Mouse (Mus musculus) myocyte (in vitro differentiated cells): Measurements from ENCODE around the gene Ror2. TPM values are rescaled to one million over a fixed set of nuclear protein-coding genes. Genes with fewer than 3 reads are reported as not detected.

Experiments used
- H3K27me3 ChIP-seq: one replicate; pipeline ENCODE4 v1.6.1; 2011; ENCODE audit not compliant: control insufficient read depth, insufficient read depth, insufficient read length
- H3K36me3 ChIP-seq: one replicate; pipeline ENCODE4 v1.6.1; 2011; ENCODE audit not compliant: control insufficient read depth, insufficient read depth
- H3K4me2 ChIP-seq: one replicate; pipeline ENCODE4 v1.6.1; 2011; ENCODE audit warnings: low read depth, control low read depth
- H3K4me3 ChIP-seq: one replicate; pipeline ENCODE4 v1.5.1; 2011; ENCODE audit warnings: mild to moderate bottlenecking, control low read depth, moderate library complexity
- H3K79me2 ChIP-seq: one replicate; pipeline ENCODE4 v1.6.1; 2011; ENCODE audit not compliant: control insufficient read depth, insufficient read depth
- H3ac ChIP-seq: one replicate; pipeline ENCODE4 v1.6.1; 2011; ENCODE audit not compliant: control insufficient read depth, insufficient read length
- CEBPB ChIP-seq: IDR thresholded peaks from 2 replicates; pipeline ENCODE4 v1.6.1; 2011; ENCODE audit warnings: mild to moderate bottlenecking, moderate library complexity; ENCODE audit not compliant: poor library complexity, insufficient read depth, severe bottlenecking
- E2F4 ChIP-seq: IDR thresholded peaks from one replicate; pipeline ENCODE4 v1.6.1; 2011; ENCODE audit warnings: mild to moderate bottlenecking, control low read depth, moderate library complexity; ENCODE audit not compliant: insufficient read depth
- MAX ChIP-seq: IDR thresholded peaks from one replicate; pipeline ENCODE4 v1.6.1; 2011; ENCODE audit warnings: low read depth, mild to moderate bottlenecking, control low read depth
- MYOD1 ChIP-seq, 3 experiments: IDR thresholded peaks; one replicate each; pipeline ENCODE4 v1.6.1; 2011; ENCODE audit warnings: control low read depth in 2 of 3, low read depth in 2 of 3, mild to moderate bottlenecking in 2 of 3, moderate library complexity in 1 of 3; ENCODE audit not compliant: insufficient read length in 2 of 3, control insufficient read depth in 1 of 3
- MYOG ChIP-seq, 3 experiments: IDR thresholded peaks; one replicate each; pipeline ENCODE4 v1.6.1; 2011; ENCODE audit warnings: control low read depth in 2 of 3, low read depth in 2 of 3, mild to moderate bottlenecking in 2 of 3; ENCODE audit not compliant: insufficient read length in 2 of 3, control insufficient read depth in 1 of 3, insufficient read depth in 1 of 3
- POLR2A ChIP-seq: IDR thresholded peaks from one replicate; pipeline ENCODE4 v1.6.1; 2011; ENCODE audit warnings: low read depth, mild to moderate bottlenecking, control low read depth, moderate library complexity; ENCODE audit not compliant: insufficient read length
- POLR2AphosphoS2 ChIP-seq: IDR thresholded peaks from one replicate; pipeline ENCODE4 v1.6.1; 2011; ENCODE audit warnings: low read depth, control low read depth; ENCODE audit not compliant: insufficient read length
- REST ChIP-seq: IDR thresholded peaks from one replicate; pipeline ENCODE4 v1.6.1; 2011; ENCODE audit warnings: mild to moderate bottlenecking, control low read depth, moderate library complexity; ENCODE audit not compliant: insufficient read depth, insufficient read length
- SRF ChIP-seq: IDR thresholded peaks from one replicate; pipeline ENCODE4 v1.6.1; 2011; ENCODE audit warnings: low read depth; ENCODE audit not compliant: control insufficient read depth, insufficient read length
- TCF12 ChIP-seq: IDR thresholded peaks from one replicate; pipeline ENCODE4 v1.6.1; 2011; ENCODE audit warnings: mild to moderate bottlenecking, control low read depth; ENCODE audit not compliant: poor library complexity, insufficient read depth, severe bottlenecking
- TCF3 ChIP-seq: IDR thresholded peaks from one replicate; pipeline ENCODE4 v1.6.1; 2011; ENCODE audit warnings: low read depth, control low read depth; ENCODE audit not compliant: insufficient read length
- USF1 ChIP-seq: IDR thresholded peaks from one replicate; pipeline ENCODE4 v1.6.1; 2011; ENCODE audit warnings: low read depth, mild to moderate bottlenecking, control low read depth, moderate library complexity
- polyA plus RNA-seq: library from polyadenylated mRNA; unstranded; fragments of >200 nt; fragmentation: generic; extraction: Trizol; gene quantifications from one replicate; pipeline ENCODE4 v1.2.1, GENCODE M21; 2012; ENCODE audit warnings: missing spikeins

Ror2 gene
- polyA plus RNA-seq, 1 experiment: 0.12 TPM

DNA sequence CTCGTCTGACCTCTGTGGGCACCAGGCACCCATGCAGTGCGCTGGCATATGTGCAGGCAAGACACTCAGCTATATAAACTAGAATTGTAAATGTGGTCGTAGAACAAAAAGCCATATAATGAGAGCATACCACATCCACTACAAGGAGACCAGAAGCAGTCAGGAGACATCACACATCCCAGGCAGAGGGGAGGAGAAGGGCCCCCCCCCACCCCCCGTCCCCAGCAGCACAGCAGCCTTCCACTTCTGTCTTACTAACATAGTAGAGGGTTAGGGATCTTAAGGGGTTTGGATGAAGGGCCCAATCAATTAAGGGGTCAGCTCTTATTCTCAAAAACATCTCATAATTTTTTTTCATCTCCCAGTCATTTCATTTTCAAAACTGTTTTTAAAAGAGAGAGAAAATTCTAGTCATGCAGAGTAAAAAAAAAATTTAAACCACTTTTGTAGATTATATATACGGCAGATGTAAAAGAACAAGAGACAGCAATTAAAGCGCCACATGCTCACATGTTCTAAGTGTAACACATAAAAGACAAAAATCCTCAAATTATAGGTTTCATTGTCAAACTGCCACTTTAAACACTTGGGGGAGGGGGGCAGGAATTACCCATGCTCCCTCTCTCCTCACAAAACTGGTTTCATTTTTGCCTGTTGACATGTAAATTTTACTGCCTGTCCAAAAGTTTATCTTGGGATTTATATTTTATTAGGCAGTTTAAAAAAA is 89.8 kb downstream of the Ror2 start:
- H3ac ChIP-seq: no peak overlapping the region
- TF ChIP-seq POLR2AphosphoS2 (no peak), MYOG (IDR thresholded peaks at IDR 0.05; ENCODE audit: control insufficient read depth in 1 of 3, insufficient read depth in 1 of 3, insufficient read length in 2 of 3, low read depth in 2 of 3) (no peak), TCF3 (no peak)
- peak overlapping the region; percentile 1 for H3K4me2 ChIP-seq
- H3K36me3 ChIP-seq: no peaks in the 10 kb centered on the region
- H3K79me2 ChIP-seq: no peaks in the 10 kb centered on the region
- H3K27me3 ChIP-seq: peaks cover 33% of the 10 kb centered on the region
- H3K4me3 ChIP-seq: no peak overlapping the region

GRCm38 (mm10) chr13:53194306-53194705 is 91.6 kb downstream of the Ror2 start:
- H3K4me3 ChIP-seq: no peak overlapping the region

DNA sequence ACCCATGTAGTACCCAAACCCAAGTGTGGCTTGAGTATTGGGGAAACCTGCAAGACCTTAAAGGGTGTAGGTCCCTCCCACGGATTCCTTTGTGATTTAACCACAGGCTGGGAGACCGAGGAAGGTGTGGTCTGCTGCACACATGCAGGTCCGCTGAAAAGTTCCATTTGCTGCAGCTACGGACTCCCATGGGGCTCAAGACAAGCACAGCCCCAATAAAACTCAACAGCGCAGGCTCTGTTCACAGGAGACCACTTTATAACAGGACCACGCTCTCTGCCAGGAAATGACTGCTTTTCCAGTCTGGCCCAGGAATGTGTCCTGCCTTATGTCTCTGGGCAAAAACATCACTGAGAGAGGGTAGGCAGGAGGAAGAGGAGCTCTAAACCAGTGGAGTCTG is 92.2 kb downstream of the Ror2 start:
- Histone ChIP-seq H3K36me3 (no peaks in the 10 kb centered on the region), H3K4me2 (no peak overlapping the region), H3K4me3 (no peak overlapping the region), H3K79me2 (no peaks in the 10 kb centered on the region), H3ac (no peak overlapping the region), H3K27me3 (peaks cover 31% of the 10 kb centered on the region)
- no peak for TF ChIP-seq MYOG (IDR thresholded peaks at IDR 0.05; ENCODE audit: control insufficient read depth in 1 of 3, insufficient read depth in 1 of 3, insufficient read length in 2 of 3, low read depth in 2 of 3)
- TF ChIP-seq POLR2AphosphoS2: no peak
- no peak for TF ChIP-seq TCF3
- no peak for TF ChIP-seq MYOD1 (IDR thresholded peaks at IDR 0.05; ENCODE audit: control insufficient read depth in 1 of 3, insufficient read length in 2 of 3, low read depth in 2 of 3)
- TF ChIP-seq USF1: no peak
- no peak for TF ChIP-seq POLR2A
- TF ChIP-seq E2F4: no peak
- TF ChIP-seq MAX: no peak
- TF ChIP-seq TCF12: no peak
- TF ChIP-seq SRF: no peak
- no peak for TF ChIP-seq REST
- TF ChIP-seq CEBPB: no peak

More at GRCm38 (mm10) chr13:53194306-53194705, 91.6 kb downstream of the Ror2 start:
- no peak overlapping the region for H3ac ChIP-seq
- H3K4me2 ChIP-seq: no peak overlapping the region
- no peak for TF ChIP-seq MAX
- TF ChIP-seq CEBPB: no peak
- no peak for TF ChIP-seq SRF
- TF ChIP-seq POLR2AphosphoS2: no peak
- TF ChIP-seq TCF12: no peak
- TF ChIP-seq REST: no peak
- TF ChIP-seq MYOG (IDR thresholded peaks at IDR 0.05; ENCODE audit: control insufficient read depth in 1 of 3, insufficient read depth in 1 of 3, insufficient read length in 2 of 3, low read depth in 2 of 3): no peak
- TF ChIP-seq POLR2A: no peak
- no peak for TF ChIP-seq E2F4
- no peak for TF ChIP-seq MYOD1 (IDR thresholded peaks at IDR 0.05; ENCODE audit: control insufficient read depth in 1 of 3, insufficient read length in 2 of 3, low read depth in 2 of 3)
- no peak for TF ChIP-seq TCF3
- TF ChIP-seq USF1: no peak
- no peaks in the 10 kb centered on the region for H3K36me3 ChIP-seq
- H3K79me2 ChIP-seq: no peaks in the 10 kb centered on the region
- peaks cover 31% of the 10 kb centered on the region for H3K27me3 ChIP-seq

DNA sequence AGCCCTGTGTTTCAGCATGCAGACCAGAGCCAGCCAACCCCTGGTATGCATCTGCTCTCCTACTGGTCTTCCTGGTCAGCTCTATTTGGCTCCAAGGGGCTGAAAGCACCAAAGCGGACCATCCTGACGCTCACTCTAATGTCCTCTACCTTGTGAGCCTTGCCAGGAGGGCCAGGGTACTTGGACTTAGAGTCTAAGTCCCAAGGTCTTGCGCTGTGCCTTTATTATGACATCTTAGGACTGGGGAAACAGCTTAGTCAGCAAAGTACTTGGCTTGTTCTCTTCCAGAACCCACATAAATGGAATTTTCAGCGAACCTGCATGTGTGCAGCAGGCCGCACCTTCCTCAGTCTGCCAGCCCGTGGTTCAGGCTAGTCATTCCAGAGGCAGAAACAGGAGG is 93.6 kb downstream of the Ror2 start:
- Histone ChIP-seq H3K79me2 (no peaks in the 10 kb centered on the region), H3K4me2 (no peak overlapping the region), H3K4me3 (no peak overlapping the region), H3K27me3 (peaks cover 40% of the 10 kb centered on the region), H3K36me3 (no peaks in the 10 kb centered on the region), H3ac (no peak overlapping the region)
- TF ChIP-seq TCF3: no peak
- TF ChIP-seq TCF12: no peak
- no peak for TF ChIP-seq MYOD1 (IDR thresholded peaks at IDR 0.05; ENCODE audit: control insufficient read depth in 1 of 3, insufficient read length in 2 of 3, low read depth in 2 of 3)
- no peak for TF ChIP-seq MYOG (IDR thresholded peaks at IDR 0.05; ENCODE audit: control insufficient read depth in 1 of 3, insufficient read depth in 1 of 3, insufficient read length in 2 of 3, low read depth in 2 of 3)
- no peak for TF ChIP-seq E2F4
- TF ChIP-seq POLR2AphosphoS2: no peak
- no peak for TF ChIP-seq CEBPB
- TF ChIP-seq REST: no peak
- no peak for TF ChIP-seq SRF
- TF ChIP-seq POLR2A: no peak
- no peak for TF ChIP-seq USF1
- no peak for TF ChIP-seq MAX

- TF ChIP-seq REST (no peak), TCF3 (no peak), MAX (no peak), USF1 (no peak), MYOD1 (IDR thresholded peaks at IDR 0.05; ENCODE audit: control insufficient read depth in 1 of 3, insufficient read length in 2 of 3, low read depth in 2 of 3) (no peak), CEBPB (no peak), SRF (no peak), TCF12 (no peak), POLR2AphosphoS2 (no peak), MYOG (IDR thresholded peaks at IDR 0.05; ENCODE audit: control insufficient read depth in 1 of 3, insufficient read depth in 1 of 3, insufficient read length in 2 of 3, low read depth in 2 of 3) (no peak), E2F4 (no peak), POLR2A (no peak)
- Histone ChIP-seq H3K4me3 (no peak overlapping the region), H3K36me3 (no peaks in the 10 kb centered on the region), H3K27me3 (peaks cover 42% of the 10 kb centered on the region), H3K4me2 (no peak overlapping the region), H3K79me2 (no peaks in the 10 kb centered on the region), H3ac (no peak overlapping the region)
These were observed 94.3 kb downstream of the Ror2 start for GRCm38 (mm10) chr13:53191657-53192056.
